Mouse (Mus musculus) lung, postnatal 0 days (tissue): ENCODE data around the gene Trim47.

Experiments
- CTCF ChIP-seq: IDR thresholded peaks from 2 replicates; pipeline ENCODE4 v1.5.1; 2016; ENCODE audit warnings: antibody characterized with exemption, mild to moderate bottlenecking
- EP300 ChIP-seq: IDR thresholded peaks from 2 replicates; pipeline ENCODE4 v1.6.1; 2016; ENCODE audit warnings: antibody characterized with exemption, mild to moderate bottlenecking, control low read depth

DNA sequence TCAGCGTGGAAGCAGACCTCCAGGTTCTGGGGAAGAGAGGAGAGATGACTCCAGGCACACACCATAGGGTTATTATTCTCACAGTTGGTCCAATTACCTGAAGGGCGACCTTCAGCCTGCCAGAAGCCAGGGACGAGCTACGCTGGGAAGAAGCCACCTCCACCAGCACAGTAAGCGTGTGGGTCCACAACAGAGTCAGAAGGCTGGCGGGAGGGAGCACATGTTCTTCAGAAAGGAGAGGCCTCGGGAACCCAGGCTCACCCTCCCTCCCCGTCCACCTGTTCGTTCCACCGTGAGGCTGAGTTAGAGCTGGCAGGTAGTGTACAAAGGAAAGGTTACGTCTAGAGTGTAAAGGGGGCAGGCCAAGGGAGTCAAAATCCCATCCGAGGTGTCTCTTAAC lies 61.7 kb downstream of the Trim47 start:
- no peak for TF ChIP-seq CTCF
- TF ChIP-seq EP300: no peak
